Mouse (Mus musculus) frontal cortex, adult (tissue): Measurements from ENCODE around the gene Gm36210.

Source experiments
- ATAC-seq: cut with Nextera tagmentation; 2 replicates; pipeline ENCODE4 v1.9.2; 2017; ENCODE audit warnings: mild to moderate bottlenecking, moderate library complexity, mixed read lengths; ENCODE audit not compliant: low TSS enrichment

Gm36210 gene

DNA sequence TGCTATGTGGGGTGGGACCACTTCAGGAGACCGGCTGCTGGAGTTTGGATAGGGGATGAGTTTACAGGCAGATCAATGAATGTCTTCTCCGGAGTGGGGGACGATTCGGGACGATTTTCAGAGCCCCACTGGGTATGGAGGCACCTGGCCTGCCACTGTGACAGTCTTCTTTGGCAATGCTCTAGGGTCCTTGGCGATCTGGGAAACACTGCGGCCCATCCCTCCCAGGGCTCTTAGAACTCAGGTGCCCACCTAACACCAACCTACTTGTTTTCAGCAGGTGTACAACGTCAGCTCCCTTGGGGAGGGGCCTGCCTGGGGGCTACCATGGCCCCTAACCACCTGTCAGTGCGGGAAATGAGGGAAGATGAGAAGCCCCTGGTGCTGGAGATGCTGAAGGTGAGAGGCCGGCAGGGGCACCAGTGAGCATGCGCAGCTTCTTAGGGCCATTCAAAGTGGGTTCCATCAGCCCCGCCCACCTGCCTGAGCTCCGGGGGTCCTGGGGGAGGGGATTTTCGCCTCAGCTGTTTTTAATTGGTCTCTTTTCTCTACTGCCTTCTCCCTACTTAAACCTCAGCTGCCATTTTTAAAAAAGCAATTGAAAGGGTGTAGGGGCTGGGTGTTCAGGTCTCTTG is 16.7 kb upstream of the Gm36210 start:
- ATAC-seq, result 0 out of 2 replicates have a peak, but pooled peaks have one; percentile 10

DNA sequence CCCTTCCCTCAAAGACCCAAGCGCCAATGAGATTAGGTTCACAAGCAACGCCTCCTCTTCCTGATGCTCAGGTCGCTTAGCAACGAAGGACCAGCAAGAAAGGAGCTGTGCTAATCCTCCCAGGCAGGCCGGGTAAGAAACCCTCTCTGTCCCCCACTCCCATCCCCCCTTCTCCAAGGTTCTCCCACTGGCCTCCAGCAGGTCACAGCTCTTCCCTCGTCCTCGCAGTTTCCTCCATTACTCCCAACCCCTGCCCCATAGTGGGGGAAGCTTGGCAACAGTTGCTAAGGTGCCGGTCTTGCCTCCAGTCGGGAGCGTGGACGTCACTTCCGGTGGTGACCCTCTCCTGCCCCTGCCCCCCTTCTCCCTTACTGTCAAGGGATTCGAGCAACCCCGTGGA is 16.2 kb upstream of the Gm36210 start:
- peak; percentile 68 for ATAC-seq

DNA sequence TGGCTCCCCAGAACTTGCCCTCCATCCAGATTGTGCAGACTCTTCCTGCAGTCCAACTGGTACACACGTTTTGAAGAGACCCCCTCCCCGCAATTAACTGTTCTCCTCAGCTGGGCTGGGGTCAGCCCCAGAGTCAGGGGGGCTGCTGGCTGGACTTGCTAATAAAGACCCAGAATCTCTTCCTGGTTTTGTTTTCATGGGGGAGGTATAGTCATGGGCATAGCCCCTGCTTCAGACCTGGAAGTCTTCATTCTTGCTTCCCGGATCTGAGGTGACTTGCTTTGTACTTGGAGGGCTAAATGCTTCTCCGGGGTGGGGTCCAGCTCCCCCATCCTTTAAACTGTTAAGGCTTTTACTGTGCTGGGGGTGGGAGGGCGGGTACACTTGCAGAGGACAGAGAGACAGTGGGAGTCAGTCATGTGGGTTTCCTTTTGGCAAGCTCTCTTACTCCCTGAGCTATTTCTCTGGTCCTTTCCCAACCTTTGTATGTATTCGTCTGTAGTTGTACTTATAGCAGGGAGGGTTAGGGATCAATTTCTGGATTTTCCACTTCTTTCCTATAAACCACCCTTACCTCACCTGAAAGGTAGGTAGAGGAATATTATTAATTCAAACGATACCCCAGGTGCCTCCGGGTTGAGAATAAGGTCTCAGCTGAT is 15.6 kb upstream of the Gm36210 start, which contains the start of gene Nat14:
Gene Nat14, plus strand, starts transcription at position 205 of the 659 bp plus-strand sequence.
- no peak for ATAC-seq

DNA sequence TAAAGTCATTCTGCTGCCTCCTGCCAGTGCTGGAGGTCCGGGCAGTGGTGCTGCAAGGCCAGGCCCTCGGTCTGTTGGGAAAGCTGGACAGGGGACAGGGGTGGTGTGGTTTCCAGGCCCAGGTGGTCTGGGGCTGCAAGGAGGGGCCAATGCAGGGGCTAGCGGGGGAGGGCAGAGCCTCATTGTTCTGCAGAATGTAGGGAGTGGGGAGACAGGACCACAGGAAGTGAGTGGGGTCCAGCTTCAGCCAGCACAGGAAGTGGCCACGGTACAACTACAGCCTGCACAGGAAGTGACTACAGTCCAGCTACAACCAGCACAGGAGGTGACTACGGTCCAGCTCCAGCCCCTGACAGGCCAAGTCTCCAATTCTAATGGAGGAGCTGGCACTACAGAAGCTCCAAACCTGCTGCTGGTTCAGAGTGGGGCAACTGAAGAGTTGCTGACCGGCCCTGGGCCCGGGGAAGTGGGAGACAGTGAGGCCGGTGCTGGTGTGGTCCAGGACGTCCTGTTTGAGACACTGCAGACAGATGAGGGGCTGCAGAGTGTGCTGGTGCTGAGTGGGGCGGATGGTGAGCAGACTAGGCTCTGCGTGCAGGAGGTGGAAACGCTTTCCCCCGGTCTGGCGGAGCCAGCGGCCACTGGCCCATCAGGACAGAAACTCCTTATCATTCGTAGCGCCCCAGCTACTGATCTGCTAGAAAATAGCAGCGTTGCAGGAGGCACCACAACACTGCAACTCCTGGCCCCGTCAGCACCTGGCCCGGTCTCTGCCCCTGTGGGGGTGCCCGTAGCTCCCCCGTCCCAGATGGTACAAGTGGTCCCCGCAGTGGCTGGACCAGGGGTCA is 14.9 kb upstream of the Gm36210 start:
- no peak for ATAC-seq

DNA sequence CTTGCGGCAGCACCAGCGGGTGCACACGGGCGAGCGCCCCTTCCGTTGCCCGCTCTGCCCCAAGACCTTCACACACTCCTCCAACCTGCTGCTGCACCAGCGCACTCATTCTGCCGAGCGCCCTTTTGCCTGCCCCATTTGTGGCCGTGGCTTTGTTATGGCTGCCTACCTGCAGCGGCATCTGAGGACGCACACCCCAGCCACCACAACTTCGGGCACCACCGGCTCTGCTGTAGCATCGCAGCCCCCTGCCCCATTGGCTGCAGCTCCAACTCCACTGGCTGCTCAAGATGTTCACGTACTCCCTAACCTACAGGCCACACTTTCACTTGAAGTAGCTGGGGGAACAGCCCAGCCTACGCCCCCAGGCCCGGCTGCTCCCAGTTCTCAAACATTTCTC is 14.2 kb upstream of the Gm36210 start:
- ATAC-seq, result no peak

DNA sequence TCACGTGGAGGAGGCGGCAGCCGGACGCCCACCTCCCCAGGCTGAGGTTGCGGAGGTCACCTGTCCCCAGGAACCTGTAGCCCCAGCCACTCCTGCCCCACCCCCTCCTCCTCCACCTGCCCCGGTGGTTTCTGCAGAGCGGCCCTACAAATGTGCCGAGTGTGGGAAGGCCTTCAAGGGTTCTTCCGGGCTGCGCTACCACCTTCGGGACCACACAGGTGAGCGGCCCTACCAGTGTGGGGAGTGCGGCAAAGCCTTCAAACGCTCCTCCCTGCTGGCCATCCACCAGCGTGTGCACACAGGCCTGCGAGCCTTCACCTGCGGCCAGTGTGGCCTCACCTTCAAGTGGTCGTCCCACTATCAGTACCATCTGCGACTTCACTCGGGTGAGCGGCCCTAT is 13.7 kb upstream of the Gm36210 start:
- ATAC-seq, result no peak

DNA sequence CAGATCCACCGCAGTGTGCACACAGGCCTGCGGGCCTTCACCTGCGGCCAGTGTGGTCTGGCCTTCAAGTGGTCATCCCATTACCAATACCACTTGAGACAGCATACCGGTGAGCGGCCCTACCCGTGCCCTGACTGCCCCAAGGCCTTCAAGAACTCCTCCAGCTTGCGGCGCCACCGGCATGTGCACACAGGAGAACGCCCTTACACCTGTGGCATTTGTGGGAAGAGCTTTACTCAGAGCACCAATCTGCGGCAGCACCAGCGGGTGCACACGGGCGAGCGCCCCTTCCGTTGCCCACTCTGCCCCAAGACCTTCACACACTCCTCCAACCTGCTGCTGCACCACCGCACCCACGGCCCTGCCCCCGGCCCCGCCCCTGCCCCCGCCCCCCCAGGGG is 12.8 kb upstream of the Gm36210 start:
- no peak for ATAC-seq

DNA sequence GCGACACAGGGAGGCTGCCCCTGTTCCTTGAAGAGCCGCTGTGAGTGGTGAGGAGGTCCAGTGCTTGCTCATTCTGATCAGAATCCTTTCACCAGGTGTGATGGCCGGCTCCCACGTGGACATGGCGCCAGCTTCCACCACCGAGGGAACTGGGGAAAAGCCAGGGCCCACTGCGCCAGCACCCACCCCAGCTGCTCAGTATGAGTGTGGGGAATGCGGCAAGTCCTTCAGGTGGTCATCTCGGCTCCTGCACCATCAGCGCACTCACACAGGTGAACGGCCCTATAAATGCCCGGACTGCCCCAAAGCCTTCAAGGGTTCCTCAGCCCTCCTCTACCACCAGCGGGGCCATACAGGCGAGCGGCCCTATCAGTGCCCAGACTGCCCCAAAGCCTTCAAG is 12.4 kb upstream of the Gm36210 start:
- no peak for ATAC-seq

DNA sequence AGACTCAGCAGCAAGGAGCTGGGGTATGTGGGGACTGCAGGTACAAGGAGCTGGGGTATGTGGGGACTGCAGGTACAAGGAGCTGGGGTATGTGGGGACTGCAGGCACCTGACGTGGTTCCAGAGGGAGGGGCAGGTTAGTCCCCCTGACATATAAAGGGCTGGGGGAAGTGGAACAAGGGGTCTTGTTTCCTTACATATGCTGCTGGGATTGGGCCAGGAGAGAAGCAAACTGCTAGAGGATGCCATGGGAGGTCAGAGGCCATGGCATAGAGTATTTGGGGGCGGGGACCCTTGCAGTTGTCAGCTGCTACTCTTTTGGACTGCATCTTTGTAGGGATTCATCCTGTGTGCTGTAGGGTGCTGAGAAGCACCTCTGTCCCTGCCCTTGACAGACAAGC is 11.2 kb upstream of the Gm36210 start:
- ATAC-seq, result no peak

DNA sequence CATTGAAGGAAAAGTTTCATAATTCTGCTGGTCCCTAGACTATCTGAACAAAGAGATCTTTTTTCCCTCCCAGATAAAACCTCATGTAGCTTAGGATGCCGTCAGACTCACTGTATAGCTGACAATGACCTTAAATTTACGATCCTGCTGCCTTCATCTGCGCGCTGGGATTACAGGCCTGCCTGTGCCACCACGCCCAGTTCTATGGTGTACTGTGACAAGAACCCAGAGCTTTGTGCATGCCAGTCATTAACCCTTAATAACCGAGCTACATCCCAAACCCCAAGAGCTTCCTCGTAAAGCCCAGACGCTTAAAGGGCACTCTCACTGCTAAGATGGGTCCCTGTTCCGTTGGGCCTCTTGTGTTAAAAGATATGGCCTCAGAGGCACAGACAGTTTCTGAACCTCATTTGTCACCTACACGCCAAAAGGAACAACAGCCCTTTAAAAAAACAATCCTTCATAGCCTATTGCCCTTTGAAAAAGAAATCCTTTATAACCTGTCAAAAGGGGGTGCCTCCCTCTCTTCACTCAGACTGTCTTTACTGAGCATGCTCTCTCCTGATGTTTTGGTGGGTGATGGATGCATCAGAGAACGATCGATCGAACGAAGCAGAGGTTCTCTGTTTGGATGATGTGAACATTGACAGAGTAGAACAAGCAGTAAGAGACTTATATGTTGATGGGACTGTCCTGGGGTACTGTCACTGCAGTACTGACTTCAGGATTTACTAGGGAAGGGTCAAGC is 9.5 kb upstream of the Gm36210 start:
- peak; percentile 28 for ATAC-seq

DNA sequence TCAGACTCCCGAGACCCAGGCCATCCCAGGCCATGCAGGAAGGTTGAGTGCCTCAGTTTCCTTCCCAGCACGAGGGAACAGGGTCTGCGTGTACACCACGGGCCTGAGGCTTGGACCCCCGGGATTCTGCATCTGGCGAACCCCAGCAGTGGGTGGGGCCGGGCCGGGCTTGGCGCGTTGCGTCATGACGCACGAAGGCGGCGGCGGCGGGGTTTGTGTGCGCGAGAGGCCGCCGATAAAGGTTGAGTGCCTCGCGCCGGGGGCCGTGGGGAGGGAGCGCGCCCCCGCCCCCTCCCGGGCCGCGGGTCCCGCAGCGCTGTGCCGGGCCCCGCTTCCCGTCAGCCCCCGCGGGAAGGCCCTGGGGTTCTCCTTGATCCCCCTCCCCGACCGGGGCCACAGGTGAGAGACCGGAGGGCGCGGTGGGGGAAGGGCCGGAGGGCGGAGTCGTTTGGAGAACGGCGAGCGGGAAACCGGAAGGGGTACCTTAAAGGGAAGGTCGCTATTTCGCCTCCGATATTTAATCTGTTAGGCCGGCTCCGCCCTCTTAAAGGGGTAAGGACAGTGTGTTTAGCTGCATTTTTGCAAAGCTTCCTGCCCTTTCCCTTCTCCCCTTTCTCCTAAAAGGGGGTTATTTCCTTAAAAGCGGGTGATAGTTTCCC is 8.8 kb upstream of the Gm36210 start, which contains the start of gene Zfp628:
Gene Zfp628, plus strand, starts transcription at position 211 of the 659 bp plus-strand sequence.
- peak; percentile 87 for ATAC-seq

DNA sequence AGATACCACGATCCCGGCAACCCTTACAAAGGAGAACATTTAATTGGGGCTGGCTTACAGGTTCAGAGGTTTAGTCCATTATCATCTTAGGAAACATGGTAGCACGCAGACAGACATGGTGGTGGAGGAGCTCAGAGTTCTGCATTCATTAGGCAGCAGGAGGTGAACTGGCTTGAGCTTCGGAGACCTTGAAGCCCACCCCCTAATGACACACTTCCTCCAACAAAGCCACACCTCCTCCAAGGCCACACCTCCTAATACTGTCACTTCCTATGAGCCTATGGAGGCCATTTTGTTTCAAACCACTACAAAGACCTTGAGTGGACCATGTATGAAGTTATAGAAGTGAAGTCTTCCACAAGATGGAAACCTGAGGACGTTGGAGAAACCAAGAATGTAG is 5.9 kb upstream of the Gm36210 start:
- no peak for ATAC-seq

DNA sequence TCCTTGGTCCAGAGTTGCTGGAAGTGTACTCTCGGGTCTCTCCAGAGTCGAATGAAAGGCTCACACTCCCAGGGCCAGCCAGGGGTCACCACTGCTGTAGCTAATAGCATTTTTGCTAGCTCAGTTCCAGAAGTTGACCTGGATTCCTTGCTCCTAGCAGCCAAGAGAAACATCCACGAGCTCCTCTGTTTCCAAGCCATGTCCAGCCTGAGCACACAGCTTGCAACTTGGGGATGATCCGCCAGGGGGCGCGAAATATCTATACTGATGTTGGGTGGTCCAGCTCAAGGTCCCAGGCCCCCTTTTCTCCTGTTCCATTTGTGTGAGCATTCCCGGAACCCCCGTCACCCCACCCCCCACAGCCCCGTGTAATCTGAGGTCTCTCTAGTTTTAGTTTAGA is 5.2 kb upstream of the Gm36210 start:
- ATAC-seq, result no peak

DNA sequence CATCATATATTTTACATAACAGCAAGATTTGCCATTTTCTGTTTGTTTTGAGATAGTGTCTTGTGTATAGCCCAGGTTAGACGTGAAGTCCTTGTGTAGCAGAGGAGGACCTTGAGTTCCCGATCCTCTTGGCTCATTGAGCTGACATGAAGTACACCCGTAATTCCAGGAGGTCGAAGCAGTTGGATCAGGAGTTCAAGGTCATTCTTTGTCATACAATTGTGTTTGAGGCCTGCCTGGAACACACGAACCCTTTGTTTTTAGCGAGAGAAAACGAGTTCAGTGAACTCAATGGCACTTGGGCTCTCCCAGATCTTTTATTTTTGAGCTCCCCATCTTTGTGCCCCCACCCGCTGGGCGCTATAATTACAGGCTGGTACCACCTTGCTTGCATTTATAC is 3.9 kb downstream of the Gm36210 start:
- ATAC-seq, result no peak

DNA sequence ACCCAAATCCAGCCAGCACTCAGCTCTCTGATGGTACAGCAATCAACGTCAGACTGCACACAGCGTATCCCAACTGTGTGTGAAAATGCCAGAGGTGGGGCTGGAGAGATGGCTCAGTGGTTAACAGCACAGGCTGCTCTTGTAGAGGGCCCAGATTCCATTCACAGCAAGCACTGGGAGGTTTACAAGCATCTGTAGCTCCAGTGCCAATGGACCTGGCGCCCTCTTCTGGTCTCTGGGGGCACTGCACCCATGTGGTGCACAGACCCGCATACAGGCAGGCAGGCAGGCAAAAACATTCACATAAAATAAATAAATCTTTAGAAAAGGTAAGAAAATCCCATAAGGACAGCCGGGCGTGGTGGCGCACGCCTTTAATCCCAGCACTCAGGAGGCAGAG is 5.1 kb downstream of the Gm36210 start:
- ATAC-seq, result no peak

DNA sequence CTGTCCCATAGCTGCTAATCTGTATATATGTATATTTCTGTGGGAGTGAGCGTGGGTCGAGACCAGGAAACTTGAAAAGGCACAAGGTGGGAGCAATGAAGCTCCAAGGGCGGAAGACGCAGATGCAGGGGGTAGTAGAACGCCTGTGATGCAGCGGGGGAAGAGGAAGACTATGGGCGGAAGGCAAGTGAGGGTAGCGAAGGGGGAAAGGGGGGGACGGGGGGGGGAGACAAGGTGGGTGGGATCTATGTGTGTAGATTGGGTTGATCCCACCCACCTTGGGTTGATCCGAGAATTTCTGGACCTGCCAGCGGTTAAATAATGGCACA is 5.8 kb downstream of the Gm36210 start:
- ATAC-seq, result no peak

DNA sequence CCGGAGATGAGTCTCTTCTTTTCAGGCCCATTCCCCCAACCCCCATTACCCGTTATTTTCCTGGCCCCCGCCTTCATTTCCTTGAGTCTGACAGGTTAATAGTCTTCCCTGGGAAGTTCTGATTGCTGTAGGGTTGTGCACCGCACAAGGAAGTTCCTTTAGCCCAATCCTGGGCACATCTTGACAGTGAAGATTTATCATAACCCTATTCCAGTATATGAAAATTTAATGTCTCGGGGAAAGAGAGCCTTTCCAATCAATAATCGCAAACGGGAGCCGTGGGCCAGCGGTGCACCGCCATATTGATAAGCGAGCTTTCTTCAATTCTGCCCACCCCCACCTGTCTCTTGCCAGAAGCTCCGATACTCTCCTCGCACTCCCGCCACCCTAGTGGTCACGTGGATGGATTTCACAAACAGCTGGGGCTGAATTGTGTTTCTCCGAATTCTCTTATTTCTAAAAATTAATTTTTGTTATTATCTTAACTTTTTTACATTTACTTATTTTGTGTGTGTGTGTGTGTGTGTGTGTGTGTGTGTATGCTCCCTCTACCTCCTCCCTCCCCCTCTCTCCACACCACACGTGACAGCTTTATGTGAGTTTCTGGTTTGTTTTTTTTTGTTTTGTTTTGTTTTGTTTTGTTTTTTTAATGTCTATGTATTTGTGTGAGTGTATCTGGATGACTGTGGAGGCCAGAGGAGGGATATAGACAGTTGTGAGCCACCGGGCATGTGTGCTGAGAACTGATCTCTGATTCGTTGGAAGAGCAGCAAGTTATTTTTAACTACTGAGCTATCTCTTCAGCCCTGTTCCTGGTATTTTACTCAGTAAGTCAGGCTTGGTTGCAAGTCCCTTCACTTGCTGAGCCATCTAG is 6.4 kb downstream of the Gm36210 start:
- peak; percentile 73; the same call in 1 of the 2 replicates for ATAC-seq

DNA sequence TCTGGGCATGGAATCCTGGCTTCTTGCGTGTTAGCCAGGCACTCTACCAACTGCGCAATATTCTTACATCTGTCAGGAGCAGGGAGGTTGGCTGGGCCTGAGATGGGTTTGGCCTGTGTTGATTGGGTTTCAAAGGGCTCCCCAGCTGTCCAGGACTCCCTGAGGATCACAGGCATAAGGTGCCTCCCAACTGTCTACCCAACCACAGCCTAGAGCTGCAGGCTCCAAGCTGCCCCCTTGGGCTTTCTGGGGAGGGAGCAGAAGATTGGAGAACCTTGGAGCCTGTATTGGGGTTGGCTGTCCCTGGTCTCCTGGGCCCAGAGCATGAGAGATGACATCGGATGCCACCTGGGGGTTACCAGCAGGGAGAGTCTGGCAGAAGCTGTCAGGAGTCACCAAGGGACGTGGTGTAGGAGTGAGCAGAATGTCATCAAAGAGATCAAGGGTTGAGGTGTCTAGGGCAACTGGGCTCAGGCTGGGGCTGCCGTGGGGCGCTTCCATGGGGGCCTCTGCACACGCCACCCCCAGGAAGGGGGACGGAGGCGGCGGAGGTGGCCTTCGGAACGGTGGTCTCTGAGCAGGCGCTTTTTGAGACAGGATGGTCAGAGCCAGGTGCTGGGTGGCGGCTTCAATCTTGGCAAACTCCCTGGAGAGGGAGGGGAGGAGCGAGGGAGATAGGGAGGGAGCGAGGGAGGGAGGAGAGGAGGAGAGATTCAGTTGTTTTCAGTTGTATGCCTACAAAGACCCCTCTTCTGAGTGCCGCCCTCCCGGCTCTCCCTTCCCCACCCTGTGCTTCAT is 7.3 kb downstream of the Gm36210 start:
- no peak for ATAC-seq

DNA sequence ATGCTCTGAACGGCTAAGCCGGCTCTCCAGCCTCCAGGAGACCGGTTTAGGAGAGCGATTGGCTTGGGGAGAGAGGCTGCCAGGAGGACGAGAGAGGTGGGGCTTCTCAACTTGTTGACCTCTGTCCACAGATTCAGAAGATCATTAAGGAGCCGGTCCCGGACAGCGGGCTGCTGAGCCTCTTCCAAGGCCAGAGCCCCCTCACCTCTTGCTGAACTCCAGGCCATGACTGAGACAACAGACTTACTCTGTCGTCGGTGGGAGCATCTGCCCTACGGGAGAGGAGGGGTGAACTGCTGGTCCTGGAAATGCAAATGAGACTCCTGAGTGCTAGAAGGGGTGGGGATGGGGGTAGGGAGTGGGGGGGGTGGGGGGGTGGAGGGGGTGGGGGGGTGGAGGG is 11.1 kb downstream of the Gm36210 start:
- ATAC-seq, result no peak

DNA sequence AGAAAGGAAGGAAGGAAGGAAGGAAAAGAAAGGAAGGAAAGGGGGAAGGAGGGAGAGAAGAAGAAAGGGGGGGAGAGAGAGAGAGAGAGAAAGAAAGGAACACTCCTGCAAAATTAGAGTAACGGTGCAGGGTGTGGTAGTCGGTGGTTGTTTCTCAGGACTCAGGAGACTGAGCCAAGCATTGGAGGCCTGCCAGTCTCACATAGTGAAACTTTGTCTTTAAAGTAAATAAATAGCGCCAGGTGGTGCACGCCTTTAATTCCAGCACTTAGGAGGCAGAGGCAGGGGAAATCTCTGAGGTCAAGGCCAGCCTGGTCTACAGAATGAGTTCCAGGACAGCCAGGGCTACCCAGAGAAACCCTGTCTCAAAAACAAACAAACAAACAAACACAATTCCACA is 19.6 kb downstream of the Gm36210 start:
- no peak for ATAC-seq
